Mouse (Mus musculus) stomach, embryonic 16.5 days (tissue): ENCODE results near the gene Pax5. TPM values are rescaled to one million over a fixed set of nuclear protein-coding genes. Genes with fewer than 3 reads are reported as not detected.

Source experiments
- ATAC-seq: fragments of 200-750 bp; cut with Nextera tagmentation; 2 replicates; pipeline ENCODE4 v1.8.0; 2017; ENCODE audit warnings: moderate number of reproducible peaks, moderate TSS enrichment; ENCODE audit not compliant: insufficient read depth, low FRiP score
- H3K27ac ChIP-seq: fragments of 300-500 bp; sonication (generic); 2 replicates; pipeline ENCODE4 v1.5.1; 2014; ENCODE audit warnings: low read length
- H3K27me3 ChIP-seq: fragments of 300-500 bp; sonication (generic); 2 replicates; pipeline ENCODE4 v1.6.1; 2014; ENCODE audit warnings: low read length, control low read depth, mixed read lengths; ENCODE audit not compliant: control insufficient read depth, insufficient read depth
- H3K36me3 ChIP-seq: fragments of 300-500 bp; sonication (generic); 2 replicates; pipeline ENCODE4 v1.6.1; 2014; ENCODE audit warnings: low read length; ENCODE audit not compliant: control insufficient read depth, insufficient read depth
- H3K4me1 ChIP-seq: fragments of 300-500 bp; sonication (generic); 2 replicates; pipeline ENCODE4 v1.6.1; 2014; ENCODE audit warnings: low read length, control low read depth, mixed read lengths; ENCODE audit not compliant: control insufficient read depth, insufficient read depth
- H3K4me2 ChIP-seq: fragments of 300-500 bp; sonication (generic); 2 replicates; pipeline ENCODE4 v1.6.1; 2014; ENCODE audit warnings: low read depth, low read length, mixed read lengths
- H3K4me3 ChIP-seq: fragments of 300-500 bp; sonication (generic); replicated peaks from 2 replicates; pipeline ENCODE4 v1.5.1; 2014; ENCODE audit warnings: mild to moderate bottlenecking, low read length
- H3K9ac ChIP-seq: fragments of 300-500 bp; sonication (generic); 2 replicates; pipeline ENCODE4 v1.6.1; 2014; ENCODE audit warnings: low read length
- H3K9me3 ChIP-seq: fragments of 300-500 bp; sonication (generic); replicated peaks from 2 replicates; pipeline ENCODE4 v1.6.1; 2016; ENCODE audit warnings: low read length, control low read depth; ENCODE audit not compliant: control insufficient read depth
- WGBS: fragments of 180-500 bp; shearing (Covaris S2); extraction: QIAGEN DNeasy Blood & Tissue Kit; methylation state at CpG from one replicate; pipeline ENCODE4 v1.1.7; 2014; 5-methylcytosine and 5-hydroxymethylcytosine counted together
- polyA plus RNA-seq: library from polyadenylated mRNA; unstranded; fragments of >200 nt; fragmentation: Nextera tagmentation; extraction: Ambion mirVana; gene quantifications from 2 replicates; pipeline ENCODE4 v1.2.1, GENCODE M21; 2015

The Pax5 gene
- polyA plus RNA-seq, 1 experiment from 2014 or later: 0.03 TPM

- no peaks in the 10 kb centered on the region for H3K27me3 ChIP-seq
- H3K27ac ChIP-seq: no peak overlapping the region
- H3K4me1 ChIP-seq: no peaks in the 10 kb centered on the region
- H3K9me3 ChIP-seq: no peaks in the 10 kb centered on the region
- no peak overlapping the region for H3K9ac ChIP-seq
- WGBS: 74% methylated on average over 4 of the region's 4 CpGs
- no peak overlapping the region for H3K4me3 ChIP-seq
- H3K4me2 ChIP-seq: no peak overlapping the region
- no peak for ATAC-seq
- H3K36me3 ChIP-seq: no peaks in the 10 kb centered on the region
Measured at GRCm38 (mm10) chr4:44536794-44537193, 173.5 kb downstream of the Pax5 start.

GRCm38 (mm10) chr4:44535646-44536045, 174.6 kb downstream of the Pax5 start:
- Histone ChIP-seq H3K9ac (no peak overlapping the region), H3K4me3 (no peak overlapping the region), H3K27me3 (no peaks in the 10 kb centered on the region), H3K27ac (no peak overlapping the region), H3K36me3 (no peaks in the 10 kb centered on the region), H3K4me2 (no peak overlapping the region), H3K9me3 (no peaks in the 10 kb centered on the region), H3K4me1 (no peaks in the 10 kb centered on the region)
- WGBS: 87% methylated on average over 4 of the region's 4 CpGs
- ATAC-seq: no peak

- Histone ChIP-seq H3K9me3 (no peaks in the 10 kb centered on the region), H3K36me3 (no peaks in the 10 kb centered on the region), H3K27ac (no peak overlapping the region), H3K4me3 (no peak overlapping the region), H3K4me1 (no peaks in the 10 kb centered on the region), H3K4me2 (no peak overlapping the region), H3K27me3 (no peaks in the 10 kb centered on the region), H3K9ac (no peak overlapping the region)
- WGBS: 71% methylated on average over 5 of the region's 5 CpGs
- ATAC-seq: no peak
Measured at GRCm38 (mm10) chr4:44533286-44533685, 177.0 kb downstream of the Pax5 start.

GRCm38 (mm10) chr4:44532731-44533130, 177.6 kb downstream of the Pax5 start:
- H3K27me3 ChIP-seq: no peaks in the 10 kb centered on the region
- H3K4me2 ChIP-seq: no peak overlapping the region
- no peak overlapping the region for H3K4me3 ChIP-seq
- H3K9ac ChIP-seq: no peak overlapping the region
- 62% methylated on average over 5 of the region's 5 CpGs for WGBS
- H3K9me3 ChIP-seq: no peaks in the 10 kb centered on the region
- no peaks in the 10 kb centered on the region for H3K36me3 ChIP-seq
- ATAC-seq: no peak
- no peaks in the 10 kb centered on the region for H3K4me1 ChIP-seq
- no peak overlapping the region for H3K27ac ChIP-seq

- no peak for ATAC-seq
- Histone ChIP-seq H3K4me3 (no peak overlapping the region), H3K9me3 (no peaks in the 10 kb centered on the region), H3K9ac (no peak overlapping the region), H3K4me2 (no peak overlapping the region), H3K27ac (no peak overlapping the region), H3K27me3 (no peaks in the 10 kb centered on the region), H3K4me1 (no peaks in the 10 kb centered on the region), H3K36me3 (no peaks in the 10 kb centered on the region)
- 78% methylated on average over 3 of the region's 3 CpGs for WGBS
Measured at GRCm38 (mm10) chr4:44525336-44525735, 185.0 kb downstream of the Pax5 start.

- Histone ChIP-seq H3K36me3 (no peaks in the 10 kb centered on the region), H3K4me3 (no peak overlapping the region), H3K9me3 (no peaks in the 10 kb centered on the region), H3K27ac (no peak overlapping the region), H3K27me3 (no peaks in the 10 kb centered on the region), H3K9ac (no peak overlapping the region), H3K4me1 (no peaks in the 10 kb centered on the region), H3K4me2 (no peak overlapping the region)
- no peak for ATAC-seq
- 58% methylated on average over 11 of the region's 11 CpGs for WGBS
Measured at GRCm38 (mm10) chr4:44518923-44519322, 191.4 kb downstream of the Pax5 start.

- no peak for ATAC-seq
- Histone ChIP-seq H3K27me3 (no peaks in the 10 kb centered on the region; the same call in 1 of the 2 replicates), H3K27ac (no peak overlapping the region), H3K4me1 (no peaks in the 10 kb centered on the region), H3K36me3 (no peaks in the 10 kb centered on the region), H3K4me3 (no peak overlapping the region), H3K9ac (no peak overlapping the region), H3K4me2 (no peak overlapping the region), H3K9me3 (no peaks in the 10 kb centered on the region)
- WGBS: 59% methylated on average over 4 of the region's 4 CpGs
Measured at GRCm38 (mm10) chr4:44513981-44514380, 196.3 kb downstream of the Pax5 start.

GRCm38 (mm10) chr4:44511682-44512081, 198.6 kb downstream of the Pax5 start:
- no peak overlapping the region for H3K27ac ChIP-seq
- ATAC-seq: no peak
- H3K4me3 ChIP-seq: no peak overlapping the region
- WGBS: 8% methylated on average over 7 of the region's 7 CpGs
- no peak overlapping the region for H3K9ac ChIP-seq
- H3K9me3 ChIP-seq: no peaks in the 10 kb centered on the region
- no peaks in the 10 kb centered on the region for H3K36me3 ChIP-seq
- no peaks in the 10 kb centered on the region; the same call in none of the 2 replicates for H3K27me3 ChIP-seq
- H3K4me1 ChIP-seq: no peaks in the 10 kb centered on the region
- no peak overlapping the region for H3K4me2 ChIP-seq

GRCm38 (mm10) chr4:44508386-44509226, 201.7 kb downstream of the Pax5 start:
- no peak for ATAC-seq
- H3K4me2 ChIP-seq: no peak overlapping the region

More at GRCm38 (mm10) chr4:44508386-44509226, 201.7 kb downstream of the Pax5 start:
- Histone ChIP-seq H3K4me1 (no peaks in the 10 kb centered on the region), H3K9ac (no peak overlapping the region), H3K36me3 (no peaks in the 10 kb centered on the region), H3K27me3 (no peaks in the 10 kb centered on the region; the same call in none of the 2 replicates), H3K9me3 (no peaks in the 10 kb centered on the region), H3K27ac (no peak overlapping the region), H3K4me3 (no peak overlapping the region)
- WGBS: 13% methylated on average over 25 of the region's 25 CpGs
